Mouse (Mus musculus) hindbrain, embryonic 10.5 days (tissue): ENCODE measurements around the gene Mcfd2. TPM values are rescaled to one million over a fixed set of nuclear protein-coding genes. Genes with fewer than 3 reads are reported as not detected.

Experiments used
- DNase-seq: peaks from one replicate; pipeline ENCODE4 v3.0.0-alpha.2; 2017; ENCODE audit warnings: low spot score
- H3K27ac ChIP-seq: fragments of 300-500 bp; sonication (generic); 2 replicates; pipeline ENCODE4 v1.5.1; 2016; ENCODE audit warnings: mild to moderate bottlenecking, moderate library complexity
- H3K27me3 ChIP-seq: fragments of 300-500 bp; sonication (generic); 2 replicates; pipeline ENCODE4 v1.6.1; 2016; ENCODE audit warnings: mild to moderate bottlenecking; ENCODE audit not compliant: poor library complexity, insufficient read depth, severe bottlenecking
- H3K36me3 ChIP-seq: fragments of 300-500 bp; sonication (generic); 2 replicates; pipeline ENCODE4 v1.6.1; 2016; ENCODE audit warnings: mild to moderate bottlenecking, moderate library complexity
- H3K4me1 ChIP-seq: fragments of 300-500 bp; sonication (generic); replicated peaks from 2 replicates; pipeline ENCODE4 v1.6.1; 2016; ENCODE audit warnings: mild to moderate bottlenecking
- H3K4me3 ChIP-seq: fragments of 300-500 bp; sonication (generic); 2 replicates; pipeline ENCODE4 v1.5.1; 2016; ENCODE audit warnings: mild to moderate bottlenecking, moderate library complexity
- H3K9me3 ChIP-seq: fragments of 300-500 bp; sonication (generic); 2 replicates; pipeline ENCODE4 v1.6.1; 2016; ENCODE audit warnings: mild to moderate bottlenecking, moderate library complexity
- WGBS: fragments of 180-500 bp; shearing (Covaris S2); methylation state at CpG from one replicate; pipeline ENCODE4 v1.1.7; 2016; 5-methylcytosine and 5-hydroxymethylcytosine counted together
- polyA plus RNA-seq: library from polyadenylated mRNA; unstranded; fragments of >200 nt; fragmentation: Nextera tagmentation; extraction: Ambion mirVana; gene quantifications from 2 replicates; pipeline ENCODE4 v1.2.1, GENCODE M21; 2016

Gene Mcfd2
- polyA plus RNA-seq, 1 experiment from 2014 or later: 70.1 TPM

- DNase-seq: no peak
- WGBS: 92% methylated on average over 6 of the region's 6 CpGs
- peaks cover 23% of the 10 kb centered on the region for H3K4me1 ChIP-seq
- H3K27ac ChIP-seq: no peak overlapping the region
- no peak overlapping the region for H3K4me3 ChIP-seq
- peaks cover 10% of the 10 kb centered on the region; the same call in 1 of the 2 replicates for H3K27me3 ChIP-seq
- H3K9me3 ChIP-seq: peaks cover 16% of the 10 kb centered on the region; the same call in 1 of the 2 replicates
- peaks cover 60% of the 10 kb centered on the region for H3K36me3 ChIP-seq
These were observed 2.3 kb downstream of the Mcfd2 start for GRCm38 (mm10) chr17:87263401-87263800.

DNA sequence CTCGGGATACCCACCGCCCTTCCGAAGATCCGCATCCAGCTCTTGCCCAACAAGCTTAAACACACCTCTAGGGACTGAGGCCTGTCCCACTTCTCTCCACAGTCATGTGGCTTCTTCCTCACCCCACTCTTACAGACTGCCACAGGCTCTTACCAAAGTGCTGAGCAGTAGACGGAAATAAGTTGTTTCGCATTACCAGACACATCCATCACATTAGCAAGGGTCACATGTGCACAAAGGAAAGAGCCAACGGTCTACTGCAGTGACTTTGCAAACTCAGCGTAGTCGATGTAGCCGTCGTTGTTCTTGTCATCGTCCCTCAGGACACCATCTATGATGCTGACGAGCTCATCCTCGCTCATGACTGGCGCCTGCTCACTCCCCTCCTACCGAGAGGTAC lies 10.1 kb downstream of the Mcfd2 start:
- H3K9me3 ChIP-seq: peaks cover 6% of the 10 kb centered on the region; the same call in 1 of the 2 replicates
- no peak overlapping the region for H3K4me3 ChIP-seq
- H3K27me3 ChIP-seq: no peaks in the 10 kb centered on the region
- H3K27ac ChIP-seq: no peak overlapping the region
- H3K36me3 ChIP-seq: peaks cover 75% of the 10 kb centered on the region
- WGBS: 83% methylated on average over 16 of the region's 16 CpGs
- DNase-seq: no peak
- no peaks in the 10 kb centered on the region for H3K4me1 ChIP-seq

- 91% methylated on average over 8 of the region's 8 CpGs for WGBS
- peaks cover 63% of the 10 kb centered on the region for H3K36me3 ChIP-seq
These were observed 11.4 kb downstream of the Mcfd2 start for GRCm38 (mm10) chr17:87254384-87254783.

DNA sequence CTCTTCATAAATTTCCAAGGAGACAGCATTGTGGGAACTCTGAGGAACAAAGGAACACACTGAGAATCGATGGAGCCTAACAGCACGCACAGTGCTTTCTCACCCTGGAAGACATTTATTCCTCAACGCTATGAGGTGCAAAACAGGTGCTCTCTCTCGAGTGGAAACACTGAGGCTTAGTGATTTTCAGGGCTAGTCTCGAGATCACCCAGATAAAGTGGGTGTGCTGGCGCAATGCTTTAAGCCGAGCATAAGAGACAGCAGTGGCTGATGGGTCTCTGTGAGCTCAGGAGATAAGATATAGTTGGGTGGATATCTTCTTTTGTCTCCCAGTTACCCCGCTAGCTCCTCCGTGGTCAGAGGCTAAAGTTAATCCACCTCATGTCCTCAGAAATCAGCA lies 19.6 kb downstream of the Mcfd2 start:
- peaks cover 4% of the 10 kb centered on the region; the same call in 1 of the 2 replicates for H3K9me3 ChIP-seq
- WGBS: 82% methylated on average over 9 of the region's 9 CpGs

More at GRCm38 (mm10) chr17:87254384-87254783, 11.4 kb downstream of the Mcfd2 start:
- H3K4me3 ChIP-seq: no peak overlapping the region
- no peak for DNase-seq
- no peak overlapping the region for H3K27ac ChIP-seq
- H3K9me3 ChIP-seq: no peaks in the 10 kb centered on the region
- no peaks in the 10 kb centered on the region for H3K4me1 ChIP-seq
- no peaks in the 10 kb centered on the region for H3K27me3 ChIP-seq

DNA sequence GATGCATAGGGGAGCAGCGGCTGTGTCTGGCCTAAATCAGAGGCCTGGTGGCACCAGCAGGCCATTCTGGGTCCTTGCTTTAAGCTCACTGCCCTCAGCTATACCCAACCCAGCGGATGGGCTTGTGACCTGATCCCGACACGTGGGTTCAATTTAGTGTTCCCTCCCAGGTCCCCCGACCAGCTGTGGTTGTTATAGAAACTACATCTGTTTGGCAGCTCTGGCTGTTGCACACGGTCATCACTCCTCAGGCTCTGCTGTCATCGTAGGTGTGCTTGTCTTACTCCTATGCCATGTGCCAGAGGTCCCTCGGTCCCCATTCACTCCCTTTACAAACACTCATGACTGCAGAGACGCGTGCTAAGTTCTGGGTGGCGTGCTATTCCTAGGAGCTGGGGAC lies 27.9 kb downstream of the Mcfd2 start:
- no peak overlapping the region for H3K27ac ChIP-seq
- WGBS: 75% methylated on average over 11 of the region's 11 CpGs

More for the DNA sequence above, 19.6 kb downstream of the Mcfd2 start:
- Histone ChIP-seq H3K4me1 (peaks cover 14% of the 10 kb centered on the region), H3K27ac (no peak overlapping the region), H3K4me3 (no peak overlapping the region), H3K27me3 (no peaks in the 10 kb centered on the region), H3K36me3 (no peaks in the 10 kb centered on the region)
- DNase-seq: no peak

DNA sequence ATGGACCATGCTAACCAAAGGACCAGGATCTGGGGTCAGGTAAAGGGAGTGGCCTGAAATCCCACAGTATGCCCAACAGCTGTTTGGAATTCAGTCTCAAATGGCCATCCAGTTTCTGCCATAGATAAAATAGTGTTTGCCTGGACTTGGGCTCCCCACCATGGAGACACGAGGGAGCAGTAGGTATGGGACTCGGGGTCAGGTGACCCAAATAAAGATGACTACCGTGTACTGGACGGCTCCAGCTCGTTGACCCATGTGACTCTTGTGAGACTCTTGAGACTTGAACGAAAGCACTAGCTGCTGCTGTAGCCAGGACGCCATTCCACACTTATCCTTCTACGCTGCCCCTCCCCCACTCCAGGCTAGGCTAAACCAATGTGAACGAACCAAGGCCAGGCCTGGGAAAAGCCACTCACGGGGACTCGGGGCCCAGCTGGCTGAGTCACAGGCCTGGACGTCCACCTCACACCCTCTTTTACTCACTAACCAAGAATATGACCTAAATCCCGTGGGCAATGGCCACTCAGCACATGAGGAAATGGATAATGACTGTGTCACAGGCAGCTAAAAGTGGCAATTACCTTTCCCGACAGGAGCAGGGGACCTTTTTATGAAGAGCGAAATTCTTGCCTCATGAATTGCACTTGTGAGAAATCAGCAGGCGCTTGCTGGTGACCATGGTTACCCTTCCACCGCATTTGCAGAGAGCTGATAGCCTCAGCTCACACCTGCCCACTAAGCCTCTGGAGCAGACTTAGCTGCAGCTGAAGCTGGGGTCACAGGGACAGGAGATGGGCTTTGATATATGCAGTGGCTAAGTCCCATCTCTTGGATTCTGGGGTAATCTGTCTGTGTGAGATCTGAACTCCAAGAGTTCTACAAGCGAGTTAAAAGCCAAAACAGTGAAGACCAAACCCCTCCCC lies 28.7 kb downstream of the Mcfd2 start:
- 58% methylated on average over 18 of the region's 18 CpGs for WGBS
- peak; percentile 26 for DNase-seq
- Histone ChIP-seq H3K4me3 (no peak overlapping the region), H3K9me3 (peaks cover under 1% of the 10 kb centered on the region; the same call in 1 of the 2 replicates), H3K4me1 (peaks cover 15% of the 10 kb centered on the region), H3K36me3 (no peaks in the 10 kb centered on the region), H3K27ac (no peak overlapping the region), H3K27me3 (no peaks in the 10 kb centered on the region)

More for the DNA sequence above, 27.9 kb downstream of the Mcfd2 start:
- Histone ChIP-seq H3K4me1 (peaks cover 15% of the 10 kb centered on the region), H3K36me3 (no peaks in the 10 kb centered on the region), H3K4me3 (no peak overlapping the region), H3K27me3 (no peaks in the 10 kb centered on the region), H3K9me3 (peaks cover 4% of the 10 kb centered on the region; the same call in 1 of the 2 replicates)
- DNase-seq: peak; percentile 28

- no peak for DNase-seq
These were observed 30.7 kb downstream of the Mcfd2 start for GRCm38 (mm10) chr17:87235019-87235418.

GRCm38 (mm10) chr17:87227878-87228277 lies 37.9 kb downstream of the Mcfd2 start:
- no peak overlapping the region for H3K27ac ChIP-seq
- H3K4me3 ChIP-seq: no peak overlapping the region
- no peak for DNase-seq
- no peaks in the 10 kb centered on the region for H3K9me3 ChIP-seq
- H3K27me3 ChIP-seq: no peaks in the 10 kb centered on the region
- H3K4me1 ChIP-seq: peaks cover 7% of the 10 kb centered on the region
- 74% methylated on average over 4 of the region's 4 CpGs for WGBS
- H3K36me3 ChIP-seq: no peaks in the 10 kb centered on the region

More at GRCm38 (mm10) chr17:87235019-87235418, 30.7 kb downstream of the Mcfd2 start:
- H3K27me3 ChIP-seq: no peaks in the 10 kb centered on the region
- H3K4me1 ChIP-seq: peaks cover 15% of the 10 kb centered on the region
- 93% methylated on average over 6 of the region's 6 CpGs for WGBS
- H3K4me3 ChIP-seq: no peak overlapping the region
- no peaks in the 10 kb centered on the region for H3K9me3 ChIP-seq
- no peak overlapping the region for H3K27ac ChIP-seq
- no peaks in the 10 kb centered on the region for H3K36me3 ChIP-seq

DNA sequence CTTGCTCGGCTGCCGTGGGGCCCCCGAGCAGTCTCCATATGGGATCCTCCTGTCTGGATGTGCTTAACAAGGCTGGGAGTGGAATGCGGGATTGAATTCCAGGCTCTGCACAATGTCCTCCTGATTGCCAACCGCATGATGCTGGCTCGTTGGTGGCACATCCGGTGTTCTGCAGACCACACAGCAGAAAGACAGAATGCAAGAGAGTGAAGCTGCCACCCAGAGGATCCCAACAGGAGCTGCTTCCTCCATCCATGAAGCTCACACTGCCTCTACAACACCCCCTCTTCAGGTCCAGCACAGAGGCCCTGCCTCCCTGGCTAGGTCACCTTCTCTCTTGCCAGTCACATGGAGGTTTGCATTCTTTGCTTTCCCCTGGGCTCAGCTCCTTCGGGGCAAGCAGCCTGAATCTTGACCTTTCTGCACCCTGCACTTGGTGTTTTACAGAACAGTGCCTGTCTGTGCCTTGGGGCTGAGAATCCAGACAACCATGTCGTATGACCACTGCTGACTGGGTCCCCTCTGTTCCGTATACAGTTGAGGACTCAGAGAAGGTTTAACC lies 39.6 kb downstream of the Mcfd2 start:
- 68% methylated on average over 10 of the region's 10 CpGs for WGBS
- DNase-seq: no peak
- Histone ChIP-seq H3K27ac (0 out of 2 replicates have a peak overlapping the region, but pooled peaks have one; percentile 16), H3K9me3 (no peaks in the 10 kb centered on the region), H3K27me3 (no peaks in the 10 kb centered on the region), H3K36me3 (no peaks in the 10 kb centered on the region), H3K4me3 (no peak overlapping the region), H3K4me1 (peaks cover 7% of the 10 kb centered on the region)

- DNase-seq: no peak
- H3K9me3 ChIP-seq: no peaks in the 10 kb centered on the region
- H3K27me3 ChIP-seq: no peaks in the 10 kb centered on the region
- 92% methylated on average over 9 of the region's 9 CpGs for WGBS
- peaks cover 7% of the 10 kb centered on the region for H3K4me1 ChIP-seq
- no peaks in the 10 kb centered on the region for H3K36me3 ChIP-seq
- no peak overlapping the region for H3K4me3 ChIP-seq
- no peak overlapping the region for H3K27ac ChIP-seq
These were observed 40.4 kb downstream of the Mcfd2 start for GRCm38 (mm10) chr17:87225384-87225783.

- no peak for DNase-seq
- 58% methylated on average over 2 of the region's 2 CpGs for WGBS
- no peak overlapping the region for H3K4me3 ChIP-seq
- no peaks in the 10 kb centered on the region for H3K36me3 ChIP-seq
- H3K27ac ChIP-seq: no peak overlapping the region
- peaks cover 7% of the 10 kb centered on the region for H3K4me1 ChIP-seq
- no peaks in the 10 kb centered on the region for H3K27me3 ChIP-seq
- no peaks in the 10 kb centered on the region for H3K9me3 ChIP-seq
These were observed 41.3 kb downstream of the Mcfd2 start for GRCm38 (mm10) chr17:87224461-87224860.

DNA sequence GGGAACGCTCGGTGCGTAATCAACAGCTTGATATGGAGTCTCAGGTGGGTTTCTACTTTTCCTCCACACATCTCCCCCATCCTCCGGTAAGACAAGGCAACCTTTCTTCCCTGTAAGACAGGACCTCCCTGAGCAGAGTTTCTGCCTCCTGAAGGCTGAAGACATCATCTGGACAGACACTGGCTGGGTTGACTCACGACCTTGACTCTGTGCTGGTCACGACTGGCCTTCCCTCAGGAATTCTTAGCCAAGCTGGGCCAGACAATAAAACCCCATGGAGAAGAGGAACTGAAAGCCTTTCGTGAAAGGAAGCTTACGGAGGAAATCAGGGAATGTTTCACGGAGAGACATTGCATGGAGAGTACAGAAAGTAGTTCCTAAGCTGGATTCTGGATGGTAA lies 46.3 kb downstream of the Mcfd2 start:
- Histone ChIP-seq H3K27me3 (no peaks in the 10 kb centered on the region), H3K4me3 (no peak overlapping the region), H3K27ac (no peak overlapping the region), H3K9me3 (no peaks in the 10 kb centered on the region), H3K4me1 (no peaks in the 10 kb centered on the region), H3K36me3 (no peaks in the 10 kb centered on the region)
- WGBS: 81% methylated on average over 9 of the region's 9 CpGs
- DNase-seq: no peak

- Histone ChIP-seq H3K4me3 (no peak overlapping the region), H3K4me1 (peaks cover 4% of the 10 kb centered on the region), H3K9me3 (no peaks in the 10 kb centered on the region), H3K36me3 (no peaks in the 10 kb centered on the region), H3K27ac (no peak overlapping the region), H3K27me3 (no peaks in the 10 kb centered on the region)
- 89% methylated on average over 7 of the region's 7 CpGs for WGBS
- no peak for DNase-seq
These were observed 51.2 kb downstream of the Mcfd2 start for GRCm38 (mm10) chr17:87214523-87214922.
